Mouse (Mus musculus) ES-E14 (cell line): ENCODE measurements around the gene Madcam1.

Experiments used
- CHD2 ChIP-seq: IDR thresholded peaks from 2 replicates; pipeline ENCODE4 v1.6.1; 2014; ENCODE audit warnings: mild to moderate bottlenecking, low read depth, low read length, inconsistent platforms
- HCFC1 ChIP-seq: IDR thresholded peaks from 2 replicates; pipeline ENCODE4 v1.6.1; 2012; ENCODE audit warnings: low read length, inconsistent platforms, borderline replicate concordance; ENCODE audit not compliant: insufficient read depth
- MAFK ChIP-seq: IDR thresholded peaks from 2 replicates; pipeline ENCODE4 v1.6.1; 2014; ENCODE audit warnings: mild to moderate bottlenecking, low read depth, low read length, inconsistent platforms; ENCODE audit not compliant: insufficient read depth
- ZC3H11A ChIP-seq: IDR thresholded peaks from 2 replicates; pipeline ENCODE4 v1.6.1; 2012; ENCODE audit warnings: low read depth, mild to moderate bottlenecking, inconsistent platforms, low read length, borderline replicate concordance

- TF ChIP-seq HCFC1 (no peak), MAFK (no peak), CHD2 (no peak), ZC3H11A (no peak)
Observed at GRCm38 (mm10) chr10:79671396-79672087, 7.2 kb downstream of the Madcam1 start.
